Mouse (Mus musculus) neural tube, embryonic 14.5 days (tissue): ENCODE results near the gene Syngr4. TPM values are rescaled to one million over a fixed set of nuclear protein-coding genes. Genes with fewer than 3 reads are reported as not detected.
A peak's percentile ranks its signal among the peaks of the same experiment; 100 is the strongest.
"Not testable (repeated sequence)": the region's sequence is repeated elsewhere in the genome, so short reads cannot be mapped to it uniquely, and the experiment has no call there.

ENCODE experiments used
- ATAC-seq: fragments of 200-750 bp; cut with Nextera tagmentation; 2 replicates; pipeline ENCODE4 v1.8.0; 2017; ENCODE audit warnings: low read depth, mild to moderate bottlenecking, moderate TSS enrichment, moderate library complexity
- H3K27ac ChIP-seq: fragments of 300-500 bp; sonication (generic); 2 replicates; pipeline ENCODE4 v1.5.1; 2014; ENCODE audit warnings: low read depth, mild to moderate bottlenecking, control low read depth, low read length, moderate library complexity, mixed read lengths
- H3K27me3 ChIP-seq: fragments of 300-500 bp; sonication (generic); 2 replicates; pipeline ENCODE4 v1.6.1; 2014; ENCODE audit warnings: low read length; ENCODE audit not compliant: control insufficient read depth, insufficient read depth
- H3K36me3 ChIP-seq: fragments of 300-500 bp; sonication (generic); 2 replicates; pipeline ENCODE4 v1.6.1; 2014; ENCODE audit warnings: low read length, mixed read lengths; ENCODE audit not compliant: control insufficient read depth, insufficient read depth
- H3K4me1 ChIP-seq: fragments of 300-500 bp; sonication (generic); 2 replicates; pipeline ENCODE4 v1.6.1; 2014; ENCODE audit warnings: low read length; ENCODE audit not compliant: control insufficient read depth, insufficient read depth
- H3K4me2 ChIP-seq: fragments of 300-500 bp; sonication (generic); 2 replicates; pipeline ENCODE4 v1.6.1; 2014; ENCODE audit warnings: mild to moderate bottlenecking, low read depth, low read length, control low read depth
- H3K4me3 ChIP-seq: fragments of 300-500 bp; sonication (generic); 2 replicates; pipeline ENCODE4 v1.5.1; 2014; ENCODE audit warnings: low read depth, low read length, control low read depth, mixed read lengths
- H3K9ac ChIP-seq: fragments of 300-500 bp; sonication (generic); replicated peaks from 2 replicates; pipeline ENCODE4 v1.6.1; 2014; ENCODE audit warnings: low read depth, mild to moderate bottlenecking, control low read depth, low read length, mixed read lengths
- H3K9me3 ChIP-seq: fragments of 300-500 bp; sonication (generic); 2 replicates; pipeline ENCODE4 v1.6.1; 2016; ENCODE audit warnings: low read length; ENCODE audit not compliant: control insufficient read depth
- WGBS: fragments of 180-500 bp; shearing (Covaris S2); extraction: QIAGEN DNeasy Blood & Tissue Kit; methylation state at CpG from one replicate; pipeline ENCODE4 v1.1.7; 2014; 5-methylcytosine and 5-hydroxymethylcytosine counted together
- polyA plus RNA-seq: library from polyadenylated mRNA; unstranded; fragments of >200 nt; fragmentation: Nextera tagmentation; extraction: Ambion mirVana; gene quantifications from 2 replicates; pipeline ENCODE4 v1.2.1, GENCODE M21; 2014

The Syngr4 gene
- polyA plus RNA-seq, 1 experiment from 2014 or later = not detected

- Histone ChIP-seq H3K4me3 (no peak overlapping the region), H3K4me2 (no peak overlapping the region), H3K9ac (no peak overlapping the region), H3K27me3 (no peaks in the 10 kb centered on the region), H3K36me3 (no peaks in the 10 kb centered on the region), H3K4me1 (peaks cover 8% of the 10 kb centered on the region; the same call in 1 of the 2 replicates), H3K9me3 (no peaks in the 10 kb centered on the region), H3K27ac (no peak overlapping the region)
- 58% methylated on average over 5 of the region's 5 CpGs for WGBS
- no peak for ATAC-seq
Observed at GRCm38 (mm10) chr7:45901562-45901961, 5.0 kb upstream of the Syngr4 start.

DNA sequence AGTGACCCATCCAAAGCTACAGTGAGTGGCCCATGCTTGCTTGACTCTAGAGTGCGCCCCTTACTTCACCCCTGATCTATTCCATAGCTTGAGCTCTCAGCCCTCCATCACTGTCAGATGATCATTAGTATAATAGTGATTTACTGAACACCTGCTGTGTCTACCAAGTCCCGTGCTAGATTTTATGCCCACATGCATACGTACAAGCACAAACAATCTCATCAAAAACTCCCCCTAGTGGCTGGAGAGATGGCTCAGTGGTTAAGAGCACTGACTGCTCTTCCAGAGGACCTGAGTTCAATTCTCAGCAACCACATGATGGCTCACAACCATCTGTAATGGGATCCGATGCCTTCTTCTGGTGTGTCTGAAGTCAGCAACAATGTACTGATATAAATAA, 1.6 kb upstream of the Syngr4 start:
- H3K4me3 ChIP-seq = not testable (repeated sequence)

DNA sequence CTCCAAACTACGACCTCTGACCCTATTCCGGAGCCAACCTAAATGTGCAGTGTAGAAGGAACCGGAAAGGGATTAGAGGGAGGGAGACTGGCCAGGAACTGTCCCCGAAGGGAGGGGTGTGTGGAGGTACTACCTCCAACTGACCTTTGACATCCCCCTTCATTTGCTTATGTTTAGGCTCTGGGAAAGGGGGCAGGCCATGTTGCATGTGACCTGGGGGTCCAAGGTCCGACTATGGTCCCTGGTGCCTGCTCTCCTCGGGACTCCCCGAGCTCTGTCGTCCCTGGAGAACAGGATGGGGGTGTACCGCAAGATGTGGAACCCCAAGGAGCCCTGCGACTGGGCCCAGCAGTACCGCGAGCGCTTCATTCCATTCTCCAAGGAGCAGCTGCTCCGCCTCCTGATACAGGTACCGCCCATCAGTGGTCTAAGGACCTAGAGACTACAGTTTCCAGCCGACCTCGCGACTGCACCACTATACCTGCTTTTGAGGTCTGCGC, 794 bp upstream of the Syngr4 start:
- H3K27ac ChIP-seq = peak overlapping the region; percentile 60
- no peaks in the 10 kb centered on the region for H3K9me3 ChIP-seq
- no peaks in the 10 kb centered on the region for H3K36me3 ChIP-seq
- peak overlapping the region; percentile 46 for H3K4me3 ChIP-seq
- peak overlapping the region; percentile 62 for H3K9ac ChIP-seq
- WGBS = 2% methylated on average over 19 of the region's 19 CpGs
- H3K4me2 ChIP-seq = peak overlapping the region; percentile 92
- H3K4me1 ChIP-seq = peaks cover 8% of the 10 kb centered on the region; the same call in 1 of the 2 replicates
- peak; percentile 73 for ATAC-seq
- no peaks in the 10 kb centered on the region for H3K27me3 ChIP-seq

More for the DNA sequence above, 1.6 kb upstream of the Syngr4 start:
- H3K4me1 ChIP-seq, H3K27ac ChIP-seq, ATAC-seq, H3K9me3 ChIP-seq, H3K27me3 ChIP-seq, H3K9ac ChIP-seq, H3K36me3 ChIP-seq: not testable (repeated sequence)
- peak overlapping the region; percentile 92; the same call in 1 of the 2 replicates for H3K4me2 ChIP-seq
- 45% methylated on average over 4 of the region's 4 CpGs for WGBS

DNA sequence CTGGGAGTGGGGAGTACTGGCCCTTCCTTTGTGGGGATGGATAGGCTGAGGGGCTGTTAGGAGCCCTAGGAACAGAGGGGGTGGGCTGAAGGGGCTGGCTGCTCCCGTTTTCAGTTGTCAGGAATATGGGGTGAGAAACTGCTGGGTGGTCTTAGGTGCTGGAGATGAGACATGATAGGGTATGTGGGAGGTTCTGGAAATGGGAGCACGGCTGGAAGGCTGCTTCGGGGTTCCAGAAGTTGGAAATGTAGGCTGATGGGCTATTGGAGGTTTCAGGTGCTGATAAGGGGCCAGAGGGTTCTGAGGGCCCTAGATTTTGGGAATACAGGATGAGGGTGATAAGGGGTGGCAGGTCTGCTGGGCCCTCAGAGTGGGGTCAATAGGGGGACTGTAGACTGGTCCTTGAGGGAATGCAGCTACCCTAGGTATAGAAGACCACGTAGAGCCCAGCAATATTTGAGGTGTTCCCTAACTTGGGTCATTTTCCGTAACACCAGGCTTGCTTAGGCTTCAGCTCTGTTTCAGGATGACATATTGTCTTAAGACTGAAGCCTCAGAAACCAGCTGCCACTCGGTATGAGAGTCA, 490 bp downstream of the Syngr4 start:
- peaks cover 8% of the 10 kb centered on the region; the same call in 1 of the 2 replicates for H3K4me1 ChIP-seq
- WGBS = 82% methylated on average over 6 of the region's 6 CpGs
- ATAC-seq = peak; percentile 10; the same call in 1 of the 2 replicates
- no peak overlapping the region for H3K27ac ChIP-seq
- no peak overlapping the region; the same call in 1 of the 2 replicates for H3K4me3 ChIP-seq
- no peak overlapping the region for H3K9ac ChIP-seq
- no peaks in the 10 kb centered on the region for H3K27me3 ChIP-seq
- no peaks in the 10 kb centered on the region for H3K36me3 ChIP-seq
- peak overlapping the region; percentile 31; the same call in 1 of the 2 replicates for H3K4me2 ChIP-seq
- no peaks in the 10 kb centered on the region for H3K9me3 ChIP-seq

DNA sequence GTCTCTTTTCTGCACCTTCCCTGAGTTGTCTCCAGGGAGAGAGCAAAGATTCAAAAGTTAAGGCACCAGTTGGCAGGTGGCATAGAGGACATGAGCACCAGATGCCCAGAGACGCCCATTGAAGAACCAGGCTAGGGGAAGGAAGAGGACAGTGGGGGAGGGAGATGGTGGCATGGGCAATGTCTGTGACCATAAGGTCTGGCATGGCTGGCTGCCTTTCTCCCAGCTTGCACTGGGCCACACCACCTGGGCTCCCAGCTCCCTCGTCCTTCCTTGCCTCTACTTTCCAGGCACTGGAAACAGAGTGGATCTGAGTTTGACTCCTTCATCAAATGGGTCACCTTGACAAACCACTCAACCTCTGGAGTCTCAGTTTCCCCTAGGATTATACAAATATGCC, 3.9 kb downstream of the Syngr4 start:
- Histone ChIP-seq H3K9me3 (no peaks in the 10 kb centered on the region), H3K27ac (no peak overlapping the region), H3K4me1 (peaks cover 4% of the 10 kb centered on the region; the same call in 1 of the 2 replicates), H3K4me2 (no peak overlapping the region), H3K27me3 (no peaks in the 10 kb centered on the region), H3K36me3 (no peaks in the 10 kb centered on the region), H3K9ac (no peak overlapping the region), H3K4me3 (no peak overlapping the region)
- no peak for ATAC-seq
- 88% methylated on average over 2 of the region's 2 CpGs for WGBS

DNA sequence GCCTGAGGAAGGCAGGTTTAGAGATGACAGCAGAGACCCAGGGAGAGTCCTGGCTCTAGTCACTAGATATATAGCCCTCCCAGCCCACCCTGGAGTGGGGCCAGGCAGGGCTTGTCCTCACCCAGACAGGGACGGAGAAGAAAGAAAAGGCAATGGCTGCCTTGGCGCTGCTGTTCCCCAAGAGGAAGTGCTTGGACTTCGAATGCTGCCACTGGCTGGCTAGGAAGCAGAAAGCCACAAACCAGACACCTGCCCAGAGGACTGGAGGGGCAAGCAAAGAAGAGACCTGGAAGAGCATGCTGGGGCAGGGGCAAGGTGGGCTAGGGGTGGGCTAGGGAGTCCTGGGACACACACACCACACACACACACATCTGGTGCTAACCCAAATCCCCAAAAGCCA, 9.3 kb downstream of the Syngr4 start:
- WGBS = 54% methylated on average over 3 of the region's 3 CpGs

DNA sequence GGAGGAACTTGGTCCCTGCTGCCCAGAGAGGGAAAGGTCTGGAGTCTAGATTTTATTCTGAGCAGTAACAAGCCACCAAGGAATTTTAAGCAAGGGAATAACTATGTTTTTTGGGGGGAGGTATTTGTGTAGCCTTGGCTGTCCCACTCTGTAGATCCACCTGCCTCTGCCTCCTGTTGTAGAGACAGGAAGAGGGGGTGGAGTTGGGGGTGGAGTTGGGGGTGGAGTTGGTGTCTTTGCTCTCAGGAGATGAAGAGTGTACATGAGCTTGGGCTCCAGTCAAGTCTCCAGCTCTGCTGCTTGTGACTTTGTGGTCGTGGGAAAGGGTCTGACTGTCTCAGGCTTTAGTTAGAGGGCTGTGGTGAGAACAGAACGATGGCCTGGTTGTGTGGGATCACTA, 15.5 kb downstream of the Syngr4 start:
- H3K4me3 ChIP-seq = no peak overlapping the region
- no peaks in the 10 kb centered on the region for H3K27me3 ChIP-seq
- no peak overlapping the region for H3K9ac ChIP-seq
- no peak overlapping the region for H3K4me2 ChIP-seq
- no peak for ATAC-seq
- no peak overlapping the region for H3K27ac ChIP-seq
- no peaks in the 10 kb centered on the region for H3K4me1 ChIP-seq
- no peaks in the 10 kb centered on the region for H3K9me3 ChIP-seq
- WGBS = 97% methylated on average over 2 of the region's 2 CpGs
- H3K36me3 ChIP-seq = peaks cover 64% of the 10 kb centered on the region

More for the DNA sequence above, 9.3 kb downstream of the Syngr4 start:
- Histone ChIP-seq H3K4me3 (no peak overlapping the region), H3K27ac (no peak overlapping the region), H3K9me3 (no peaks in the 10 kb centered on the region), H3K4me2 (no peak overlapping the region), H3K4me1 (no peaks in the 10 kb centered on the region), H3K9ac (peak overlapping the region; percentile 21; the same call in 1 of the 2 replicates), H3K36me3 (peaks cover 18% of the 10 kb centered on the region), H3K27me3 (no peaks in the 10 kb centered on the region)
- no peak; the same call in 1 of the 2 replicates for ATAC-seq

DNA sequence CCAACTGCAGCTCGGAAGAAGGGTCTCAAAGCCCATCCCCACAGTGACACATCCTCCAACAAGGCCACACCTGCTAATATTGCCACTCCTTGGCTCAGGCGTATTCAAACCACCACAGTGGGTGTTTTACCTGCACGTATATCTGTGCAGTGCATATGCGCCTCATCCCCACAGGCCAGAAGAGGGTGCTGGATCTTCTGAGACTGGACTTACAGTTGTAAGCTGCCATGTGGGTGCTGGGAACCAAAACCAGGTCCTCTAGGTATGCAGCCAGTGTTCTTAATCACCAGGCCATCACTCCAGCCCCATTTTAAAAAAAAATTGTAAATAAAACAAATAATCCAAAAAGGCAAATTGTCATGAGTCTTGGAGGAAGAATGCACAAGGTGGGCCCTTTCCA, 16.0 kb downstream of the Syngr4 start:
- no peak overlapping the region for H3K9ac ChIP-seq
- no peaks in the 10 kb centered on the region for H3K4me1 ChIP-seq
- no peak for ATAC-seq
- H3K27me3 ChIP-seq = no peaks in the 10 kb centered on the region
- 97% methylated on average over 4 of the region's 4 CpGs for WGBS
- no peaks in the 10 kb centered on the region for H3K9me3 ChIP-seq
- no peak overlapping the region for H3K4me2 ChIP-seq
- no peak overlapping the region for H3K27ac ChIP-seq
- H3K36me3 ChIP-seq = peaks cover 65% of the 10 kb centered on the region
- H3K4me3 ChIP-seq = no peak overlapping the region

DNA sequence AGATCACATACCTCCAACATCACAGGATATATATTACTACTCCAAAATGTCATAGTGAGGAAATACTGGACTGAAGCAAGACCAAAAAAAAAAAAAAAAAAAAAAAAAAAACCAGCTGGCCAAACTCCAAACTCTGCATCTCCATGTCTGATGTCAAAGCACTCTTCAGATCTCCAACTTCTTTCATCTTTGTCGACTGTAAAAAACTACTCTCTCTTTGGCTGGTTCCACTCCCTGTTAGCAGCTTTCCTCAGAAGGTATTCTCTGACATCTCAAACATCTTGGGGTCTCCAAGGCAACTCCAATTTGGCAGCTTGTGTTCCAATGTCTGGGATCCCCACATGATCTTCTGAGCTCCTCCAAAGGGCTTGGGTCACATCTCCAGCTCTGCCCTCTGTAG, 18.2 kb downstream of the Syngr4 start, which contains the start of gene Grin2d:
TSS of gene Grin2d (minus strand) at position 101 of the 400 bp plus-strand sequence.
- not testable (repeated sequence) for H3K9ac ChIP-seq, H3K27me3 ChIP-seq, H3K4me2 ChIP-seq, H3K27ac ChIP-seq, ATAC-seq, H3K9me3 ChIP-seq, H3K4me3 ChIP-seq
- H3K36me3 ChIP-seq = peaks cover 66% of the 10 kb centered on the region
- peaks cover 15% of the 10 kb centered on the region for H3K4me1 ChIP-seq
- 95% methylated on average over 1 of the region's 1 CpGs for WGBS
